In genomic region chr5:149183721-149184103, GRCm38 (mm10) we compare ENCODE assay signal across 8 mouse cellular contexts. TPM values are rescaled to one million over a fixed set of nuclear protein-coding genes. Genes with fewer than 3 reads are reported as not detected.
A peak's percentile ranks its signal among the peaks of the same experiment; 100 is the strongest.
DNase-seq lines count a peak whose midpoint lies in the region; ATAC-seq and TF ChIP-seq lines count a peak whose summit lies in the region.

No protein-coding gene starts in this region.

- peak overlapping the region; percentile 97 for H3K27ac ChIP-seq in heart, embryonic 10.5 days
- peak overlapping the region; percentile 86 for H3K27ac ChIP-seq in CH12.LX (ENCODE audit: insufficient read depth, low read depth)
- H3K27ac ChIP-seq in forebrain, embryonic 13.5 days = peak overlapping the region; percentile 92
- H3K27ac ChIP-seq in liver, embryonic 16.5 days (ENCODE audit: low read length) = peak overlapping the region; percentile 97

- DNase-seq in heart, embryonic 10.5 days (ENCODE audit: low spot score) = no peak
- DNase-seq in heart, adult 18-20 months = no peak
- peak; percentile 71 for DNase-seq in CH12.LX (ENCODE audit: extremely low read depth)
- DNase-seq in c-Kit-positive CD71-positive TER-119-positive erythroid progenitor cells, embryonic 14.5 days (ENCODE audit: low spot score) = no peak
- no peak for DNase-seq in left cerebral cortex, postnatal 10 days (ENCODE audit: extremely low spot score in 1 of 2, low spot score in 2 of 2)
- no peak for DNase-seq in thymus, postnatal 25 days

- intact Hi-C loops in left cerebral cortex, postnatal 10 days (cut with DNase I) = loop anchor here (2.0 kb wide), 1 partner anchor 131 kb away; no protein-coding TSS in a partner anchor

- no peaks in the 10 kb centered on the region for H3K9me3 ChIP-seq in heart, embryonic 10.5 days
- H3K9me3 ChIP-seq in CH12.LX (replicated peaks; ENCODE audit: low read length) = no peaks in the 10 kb centered on the region
- H3K9me3 ChIP-seq in forebrain, embryonic 13.5 days (replicated peaks) = no peaks in the 10 kb centered on the region
- no peaks in the 10 kb centered on the region for H3K9me3 ChIP-seq in liver, embryonic 16.5 days (replicated peaks; ENCODE audit: control insufficient read depth, low read length)

- in situ Hi-C loops in CH12.LX (cut with MboI; ENCODE audit: low pct_ligation_motif_present, low pct_unique_long_range_greater_than_20kb, low sequenced_read_pairs) = no loop called here

- peak; percentile 63; the same call in 1 of the 2 replicates for ATAC-seq in forebrain, embryonic 13.5 days
- ATAC-seq in liver, embryonic 16.5 days (ENCODE audit: low read depth) = peak; percentile 33

- no peak for TF ChIP-seq RAD21 in CH12.LX (IDR thresholded peaks at IDR 0.05; ENCODE audit: low read depth, low read length)

- H3K4me1 ChIP-seq in heart, embryonic 10.5 days = peaks cover 26% of the 10 kb centered on the region
- peaks cover 2 to 32% of the 10 kb centered on the region in 2 experiments; a peak in 3 of 4 replicates for H3K4me1 ChIP-seq in CH12.LX (ENCODE audit: control insufficient read depth in 1 of 2, insufficient read depth in 2 of 2)
- H3K4me1 ChIP-seq in forebrain, embryonic 13.5 days = peaks cover 20% of the 10 kb centered on the region
- H3K4me1 ChIP-seq in liver, embryonic 16.5 days (ENCODE audit: control insufficient read depth, low read depth, low read length) = peaks cover 18% of the 10 kb centered on the region

- peak overlapping the region; percentile 39; the same call in 1 of the 2 replicates for H3K4me2 ChIP-seq in CH12.LX (ENCODE audit: insufficient read depth, low read depth, poor library complexity, severe bottlenecking)
- peak overlapping the region; percentile 65 for H3K4me2 ChIP-seq in forebrain, embryonic 13.5 days
- peak overlapping the region; percentile 96 for H3K4me2 ChIP-seq in liver, embryonic 16.5 days (ENCODE audit: low read depth, low read length)

- H3K36me3 ChIP-seq in heart, embryonic 10.5 days = peaks cover 12% of the 10 kb centered on the region
- peaks cover 5 to 28% of the 10 kb centered on the region in 2 experiments for H3K36me3 ChIP-seq in CH12.LX (replicated peaks in 1 of 2; ENCODE audit: control insufficient read depth in 1 of 2, insufficient read depth in 1 of 2, low read length in 1 of 2)
- peaks cover 3% of the 10 kb centered on the region; the same call in 1 of the 2 replicates for H3K36me3 ChIP-seq in forebrain, embryonic 13.5 days (ENCODE audit: poor library complexity, severe bottlenecking)
- no peaks in the 10 kb centered on the region; the same call in 1 of the 2 replicates for H3K36me3 ChIP-seq in liver, embryonic 16.5 days (ENCODE audit: control insufficient read depth, insufficient read depth)

- H3K9ac ChIP-seq in CH12.LX (ENCODE audit: insufficient read depth, low read depth) = peak overlapping the region; percentile 90
- H3K9ac ChIP-seq in forebrain, embryonic 13.5 days = peak overlapping the region; percentile 82
- H3K9ac ChIP-seq in liver, embryonic 16.5 days (ENCODE audit: low read depth, low read length) = peak overlapping the region; percentile 95

- no peaks in the 10 kb centered on the region for H3K27me3 ChIP-seq in heart, embryonic 10.5 days (ENCODE audit: insufficient read depth, poor library complexity, severe bottlenecking)
- no peaks in the 10 kb centered on the region for H3K27me3 ChIP-seq in CH12.LX (replicated peaks)
- H3K27me3 ChIP-seq in forebrain, embryonic 13.5 days = no peaks in the 10 kb centered on the region
- no peaks in the 10 kb centered on the region for H3K27me3 ChIP-seq in liver, embryonic 16.5 days (ENCODE audit: control insufficient read depth, insufficient read depth, low read depth, low read length)

- under 1% methylated on average over 13 of the region's 13 CpGs for WGBS in heart, embryonic 10.5 days
- 0% methylated on average over 13 of the region's 13 CpGs for WGBS in forebrain, embryonic 13.5 days
- under 1% methylated on average over 13 of the region's 13 CpGs for WGBS in liver, embryonic 16.5 days (ENCODE audit: insufficient replicate concordance)

- TF ChIP-seq POLR2A in CH12.LX (IDR thresholded peaks at IDR 0.05; ENCODE audit: low read depth, low read length) = no peak

- no peak for TF ChIP-seq CTCF in CH12.LX (conservative IDR thresholded peaks at IDR 0.05 in 1 of 2, IDR thresholded peaks at IDR 0.05 in 1 of 2; ENCODE audit: low read depth in 2 of 2, low read length in 2 of 2)

- H3K79me2 ChIP-seq in CH12.LX (replicated peaks; ENCODE audit: control insufficient read depth, extremely low read depth, insufficient read depth, poor library complexity, severe bottlenecking) = peaks cover 38% of the 10 kb centered on the region

- TF ChIP-seq EP300 in CH12.LX (IDR thresholded peaks at IDR 0.05; ENCODE audit: low read length) = no peak

- H3K4me3 ChIP-seq in heart, embryonic 10.5 days = peak overlapping the region; percentile 83
- peak overlapping the region; percentile 78 to 95 (median 79) for H3K4me3 ChIP-seq in CH12.LX (replicated peaks in 1 of 3; ENCODE audit: low read depth in 2 of 3, low read length in 2 of 3, poor library complexity in 1 of 3)
- H3K4me3 ChIP-seq in forebrain, embryonic 13.5 days = peak overlapping the region; percentile 62
- peak overlapping the region; percentile 95 for H3K4me3 ChIP-seq in liver, embryonic 16.5 days (ENCODE audit: low read depth, low read length)

- dilution Hi-C loops in CH12.LX (cut with MboI; ENCODE audit: extremely low pct_ligation_motif_present, extremely low pct_unique_long_range_greater_than_20kb, low sequenced_read_pairs) = no loop called here

TF ChIP-seq in CH12.LX, 34 proteins besides CTCF, POLR2A, EP300 and RAD21:
- TF ChIP-seq ELF1 (IDR thresholded peaks at IDR 0.05; ENCODE audit: low read depth, low read length) (no peak), USF1 (IDR thresholded peaks at IDR 0.05; ENCODE audit: low read depth, low read length) (peak; percentile 36; the same call in 1 of the 2 replicates)

RNA-seq across cellular contexts. Expression of gene Uspl1, which starts 0.4 kb away (rescaled TPM):
- polyA plus RNA-seq in heart, embryonic 10.5 days (2016; fragmentation: Nextera tagmentation; extraction: Ambion mirVana) = 45.9 and 53.7 TPM in 2 replicates
- total RNA-seq in heart, adult 18-20 months (2021) = 10 to 100 TPM; 22.0 to 23.9 TPM
- total RNA-seq in CH12.LX (2012; rRNA removed) = 37.9 and 46.8 TPM in 2 replicates
- 40.2 and 43.1 TPM in 2 replicates for total RNA-seq in CH12.LX (2014; rRNA removed)
- polyA plus RNA-seq in CH12.LX (2012; ENCODE audit: insufficient read length, low read depth) = 37.7 and 41.6 TPM in 2 replicates
- 54.8 and 61.1 TPM in 2 replicates for polyA plus RNA-seq in forebrain, embryonic 13.5 days (2015; fragmentation: Nextera tagmentation; extraction: Ambion mirVana)
- polyA plus RNA-seq in liver, embryonic 16.5 days (2015; fragmentation: Nextera tagmentation; extraction: Ambion mirVana) = 16.1 and 17.2 TPM in 2 replicates
- 10 to 100 TPM; 50.2 to 57.8 TPM for total RNA-seq in left cerebral cortex, postnatal 10 days (2021)

RNA-seq across cellular contexts. Expression of gene Hmgb1, which starts 0.6 kb away (rescaled TPM):
- polyA plus RNA-seq in heart, embryonic 10.5 days (2016; fragmentation: Nextera tagmentation; extraction: Ambion mirVana) = 757 and 1,068 TPM in 2 replicates
- 100 to 1,000 TPM in 1 of 2 experiments, 10 to 100 TPM in 1; 79.8 to 103 TPM for total RNA-seq in heart, adult 18-20 months (2021)
- 288 and 491 TPM in 2 replicates for total RNA-seq in CH12.LX (2012; rRNA removed)
- 673 and 899 TPM in 2 replicates for total RNA-seq in CH12.LX (2014; rRNA removed)
- polyA plus RNA-seq in CH12.LX (2012; ENCODE audit: insufficient read length, low read depth) = 227 and 266 TPM in 2 replicates
- 1,631 and 1,827 TPM in 2 replicates for polyA plus RNA-seq in forebrain, embryonic 13.5 days (2015; fragmentation: Nextera tagmentation; extraction: Ambion mirVana)
- 379 and 433 TPM in 2 replicates for polyA plus RNA-seq in liver, embryonic 16.5 days (2015; fragmentation: Nextera tagmentation; extraction: Ambion mirVana)
- 100 to 1,000 TPM; 193 to 198 TPM for total RNA-seq in left cerebral cortex, postnatal 10 days (2021)

Comparison
In these comparisons a context has a peak if more than half of its experiments do, and no peak if none do; other contexts are left out.
1. H3K4me2 ChIP-seq: peak in every context shown above with its lines; median percentile 96 in liver, embryonic 16.5 days; 65 in forebrain, embryonic 13.5 days; 39 in CH12.LX.